Mouse (Mus musculus): ENCODE results near the gene Folr2.

DNA sequence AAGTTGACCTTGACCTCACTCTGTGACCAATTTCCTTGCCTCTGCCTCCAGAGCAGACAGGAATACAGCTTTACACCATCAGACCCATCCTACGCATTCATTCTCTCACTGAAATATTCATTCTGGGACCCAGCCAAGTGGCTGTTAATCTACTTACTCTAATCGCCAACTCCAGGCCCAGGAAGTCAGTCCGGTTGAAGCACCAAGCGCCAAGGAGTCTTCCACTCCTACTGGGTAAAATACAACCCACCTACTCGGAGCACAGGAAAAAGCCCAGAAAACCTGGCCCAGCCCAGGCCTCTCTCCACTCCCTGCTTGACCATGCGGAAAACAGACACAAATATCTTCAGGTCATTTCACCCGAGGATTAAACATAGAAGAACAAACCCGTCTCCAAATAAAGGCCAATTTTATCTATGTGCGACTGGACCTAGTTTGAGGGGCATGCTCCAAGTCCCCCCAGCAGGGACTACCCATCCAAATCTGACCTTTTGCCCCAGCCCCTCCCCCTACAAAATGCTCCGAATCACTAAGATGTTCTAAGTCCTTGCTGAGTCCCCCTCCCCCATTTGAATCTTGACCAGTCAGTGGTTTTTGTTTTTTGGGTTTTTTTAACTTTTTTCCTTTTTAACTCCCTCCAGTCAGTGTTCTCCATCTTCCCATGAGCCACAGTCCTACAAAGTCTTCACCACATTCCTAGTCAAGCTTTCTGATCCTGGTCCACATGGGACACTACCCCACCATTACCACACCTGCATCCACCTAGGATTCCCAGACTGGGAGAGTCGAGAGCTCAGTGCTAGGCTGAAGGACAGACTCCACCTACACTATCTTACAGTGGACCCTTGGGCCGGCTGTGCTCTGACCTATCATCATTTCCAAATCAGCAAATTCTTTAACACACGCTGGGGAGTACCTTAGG lies 11.5 kb upstream of the Folr2 start:
- TF ChIP-seq CTCF (IDR thresholded peaks at IDR 0.05; ENCODE audit: extremely low read depth, insufficient read depth, low read length) (no peak), POLR2A (IDR thresholded peaks at IDR 0.05; ENCODE audit: extremely low read depth, insufficient read depth, low read length) (no peak)

Measured in cortical plate, adult 2 months (tissue).